Mouse (Mus musculus) G1E (cell line): ENCODE data around the gene Frmd8. TPM values are rescaled to one million over a fixed set of nuclear protein-coding genes. Genes with fewer than 3 reads are reported as not detected.

ENCODE experiments used
- ATAC-seq: 2 replicates; pipeline ENCODE4 v1.8.0; 2016; ENCODE audit warnings: mild to moderate bottlenecking; ENCODE audit not compliant: insufficient number of reproducible peaks, poor library complexity, low FRiP score, severe bottlenecking; ENCODE audit errors: extremely low read depth
- DNase-seq: peaks from one replicate; pipeline ENCODE4 v3.0.0; 2012; ENCODE audit warnings: low spot score
- H3K27me3 ChIP-seq: 2 replicates; pipeline ENCODE4 v1.6.1; 2012; ENCODE audit warnings: mild to moderate bottlenecking, low read length, inconsistent platforms; ENCODE audit not compliant: insufficient read depth
- H3K36me3 ChIP-seq: replicated peaks from 2 replicates; pipeline ENCODE3; 2012; ENCODE audit warnings: mild to moderate bottlenecking, inconsistent platforms
- H3K4me1 ChIP-seq: 2 replicates; pipeline ENCODE4 v1.6.1; 2012; ENCODE audit warnings: low read depth, low read length, inconsistent platforms, mixed read lengths; ENCODE audit not compliant: insufficient read depth
- H3K4me3 ChIP-seq: 2 replicates; pipeline ENCODE4 v1.5.1; 2012; ENCODE audit warnings: low read depth, mild to moderate bottlenecking, inconsistent platforms, low read length, moderate library complexity, mixed read lengths
- H3K9me3 ChIP-seq: replicated peaks from 2 replicates; pipeline ENCODE4 v1.6.1; 2012; ENCODE audit warnings: inconsistent platforms
- CTCF ChIP-seq: IDR thresholded peaks from 2 replicates; pipeline ENCODE4 v1.5.1; 2012; ENCODE audit warnings: low read depth, low read length, inconsistent platforms, mixed read lengths
- GATA1 ChIP-seq: IDR thresholded peaks from 2 replicates; pipeline ENCODE4 v1.6.1; 2012; ENCODE audit warnings: borderline replicate concordance, low read length, inconsistent platforms, mixed read lengths
- GATA2 ChIP-seq: IDR thresholded peaks from 2 replicates; pipeline ENCODE4 v1.6.1; 2012; ENCODE audit warnings: low read depth, low read length, inconsistent platforms, borderline replicate concordance
- POLR2AphosphoS5 ChIP-seq: IDR thresholded peaks from 2 replicates; pipeline ENCODE4 v1.6.1; 2012; ENCODE audit warnings: low read depth, low read length, inconsistent platforms; ENCODE audit not compliant: insufficient replicate concordance
- TAL1 ChIP-seq: conservative IDR thresholded peaks from 2 replicates; pipeline ENCODE4 v1.6.1; 2012; ENCODE audit warnings: low read depth, low read length, inconsistent platforms, mixed read lengths
- polyA plus RNA-seq: library from polyadenylated mRNA; stranded (reverse); fragments of >175 nt; gene quantifications from 2 replicates; pipeline ENCODE4 v1.2.3, GENCODE M21; 2012
- total RNA-seq, 2 experiments: library from RNA; stranded (forward) in 1 of 2; stranded (reverse) in 1 of 2; fragments of 200-1000 nt in 1 of 2; fragments of >200 nt in 1 of 2; fragmentation: Nextera tagmentation in 1 of 2; gene quantifications; 2 replicates each; pipeline ENCODE4 v1.2.3; 2014 to 2017

The Frmd8 gene
- total and polyA plus RNA-seq, 3 experiments: 15.1 to 21.9 (median 15.2) TPM

GRCm38 (mm10) chr19:5839317-5840085, 35.6 kb downstream of the Frmd8 start:
- no peak for DNase-seq
- H3K27me3 ChIP-seq: no peaks in the 10 kb centered on the region
- H3K36me3 ChIP-seq: peaks cover 75% of the 10 kb centered on the region
- H3K4me1 ChIP-seq: peaks cover 70% of the 10 kb centered on the region
- no peaks in the 10 kb centered on the region for H3K9me3 ChIP-seq
- no peak overlapping the region for H3K4me3 ChIP-seq
- ATAC-seq: no peak
- TF ChIP-seq POLR2AphosphoS5 (peak; percentile 68), GATA1 (no peak)

- H3K27me3 ChIP-seq: no peaks in the 10 kb centered on the region
- ATAC-seq (no peak), DNase-seq (no peak)
- no peak overlapping the region for H3K4me3 ChIP-seq
- H3K4me1 ChIP-seq: peaks cover 66% of the 10 kb centered on the region
- H3K9me3 ChIP-seq: no peaks in the 10 kb centered on the region
- TF ChIP-seq POLR2AphosphoS5: peak; percentile 18; the same call in 1 of the 2 replicates
- no peak for TF ChIP-seq GATA2
- peaks cover 75% of the 10 kb centered on the region for H3K36me3 ChIP-seq
Observed at GRCm38 (mm10) chr19:5838892-5839165, 36.2 kb downstream of the Frmd8 start.

- H3K36me3 ChIP-seq: peaks cover 75% of the 10 kb centered on the region
- H3K27me3 ChIP-seq: no peaks in the 10 kb centered on the region
- H3K4me3 ChIP-seq: no peak overlapping the region
- ATAC-seq (no peak), DNase-seq (no peak)
- TF ChIP-seq GATA1: no peak
- peak; percentile 94; the same call in 1 of the 2 replicates for TF ChIP-seq POLR2AphosphoS5
- H3K9me3 ChIP-seq: no peaks in the 10 kb centered on the region
- H3K4me1 ChIP-seq: peaks cover 66% of the 10 kb centered on the region
Observed at GRCm38 (mm10) chr19:5838136-5838891, 36.8 kb downstream of the Frmd8 start.

- ATAC-seq (no peak), DNase-seq (no peak)
- Histone ChIP-seq H3K4me1 (peaks cover 64% of the 10 kb centered on the region), H3K4me3 (no peak overlapping the region), H3K36me3 (peaks cover 74% of the 10 kb centered on the region), H3K27me3 (no peaks in the 10 kb centered on the region), H3K9me3 (no peaks in the 10 kb centered on the region)
- TF ChIP-seq POLR2AphosphoS5: no peak
- no peak for TF ChIP-seq TAL1
- TF ChIP-seq GATA1: no peak
- no peak for TF ChIP-seq CTCF
Observed at GRCm38 (mm10) chr19:5837606-5838005, 37.5 kb downstream of the Frmd8 start.

GRCm38 (mm10) chr19:5836941-5837572, 38.0 kb downstream of the Frmd8 start:
- peaks cover 59% of the 10 kb centered on the region for H3K4me1 ChIP-seq
- ATAC-seq (no peak), DNase-seq (no peak)
- TF ChIP-seq TAL1: no peak
- peak; percentile 87 for TF ChIP-seq POLR2AphosphoS5
- TF ChIP-seq GATA1: no peak
- no peaks in the 10 kb centered on the region for H3K9me3 ChIP-seq
- no peaks in the 10 kb centered on the region for H3K27me3 ChIP-seq
- peaks cover 74% of the 10 kb centered on the region for H3K36me3 ChIP-seq
- H3K4me3 ChIP-seq: no peak overlapping the region

- ATAC-seq (no peak), DNase-seq (no peak)
- no peaks in the 10 kb centered on the region for H3K9me3 ChIP-seq
- no peaks in the 10 kb centered on the region for H3K27me3 ChIP-seq
- H3K4me1 ChIP-seq: peaks cover 60% of the 10 kb centered on the region
- no peak overlapping the region for H3K4me3 ChIP-seq
- peaks cover 77% of the 10 kb centered on the region for H3K36me3 ChIP-seq
- TF ChIP-seq GATA2: no peak
- TF ChIP-seq CTCF: no peak
- TF ChIP-seq GATA1: no peak
- no peak for TF ChIP-seq TAL1
- no peak for TF ChIP-seq POLR2AphosphoS5
Observed at GRCm38 (mm10) chr19:5835922-5836430, 39.1 kb downstream of the Frmd8 start.
